ENCODE assay signal across 19 mouse cellular contexts in the genomic region with DNA sequence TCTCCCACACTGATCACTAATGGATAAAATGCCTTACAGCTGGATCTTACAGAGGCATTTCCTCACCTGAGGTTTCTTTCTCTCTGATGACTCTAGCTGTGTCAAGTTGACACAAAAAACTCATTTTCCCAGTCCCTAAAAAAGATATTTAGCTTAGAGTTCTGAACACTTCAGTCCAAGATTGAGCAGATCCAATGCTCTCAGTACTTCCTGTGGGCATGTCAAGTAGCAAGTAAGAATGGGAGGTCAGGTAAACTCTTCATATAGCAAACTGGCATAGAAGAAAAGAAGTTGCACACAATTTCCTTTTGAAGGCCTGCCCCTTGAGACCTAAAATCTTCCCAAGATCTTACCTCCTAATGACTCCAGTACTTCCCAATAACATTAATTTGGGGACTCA. TPM values are rescaled to one million over a fixed set of nuclear protein-coding genes. Genes with fewer than 3 reads are reported as not detected.
DNase-seq lines count a peak whose midpoint lies in the region; ATAC-seq and TF ChIP-seq lines count a peak whose summit lies in the region.
"Had no signal": no experiment of that assay in that cellular context is flagged by ENCODE, and none has a peak within 500 bp of the region (broad histone marks: within the 10 kb centered on the region; RNA-seq: fewer than 3 reads in every experiment).

No protein-coding gene starts in this region.

- no peaks in the 10 kb centered on the region for H3K27me3 ChIP-seq in MEL (ENCODE audit: control insufficient read depth in 1 of 2, insufficient read depth in 2 of 2, low read length in 2 of 2)
- H3K27me3 ChIP-seq in lung, postnatal 0 days (replicated peaks; ENCODE audit: insufficient read depth, low read length) = no peaks in the 10 kb centered on the region
- H3K27me3 ChIP-seq: CH12.LX, Patski had no signal

- H3K4me3 ChIP-seq in MEL (ENCODE audit: control insufficient read depth in 1 of 2, insufficient read depth in 1 of 2, low read depth in 2 of 2, low read length in 2 of 2) = no peak overlapping the region
- H3K4me3 ChIP-seq in lung, postnatal 0 days (ENCODE audit: low read depth, low read length) = no peak overlapping the region

- no peak overlapping the region for H3K9ac ChIP-seq in MEL (ENCODE audit: control insufficient read depth, low read depth, low read length, poor library complexity, severe bottlenecking)
- H3K9ac ChIP-seq in lung, postnatal 0 days (replicated peaks; ENCODE audit: low read depth) = no peak overlapping the region

- H3K4me1 ChIP-seq in MEL (ENCODE audit: control insufficient read depth in 1 of 2, insufficient read depth in 2 of 2, low read length in 2 of 2) = peaks cover 0 to 7% of the 10 kb centered on the region in 2 experiments; a peak in 3 of 4 replicates
- H3K4me1 ChIP-seq in lung, postnatal 0 days (ENCODE audit: insufficient read depth, low read depth, low read length) = no peaks in the 10 kb centered on the region

- peak; percentile 26 for DNase-seq in MEL (ENCODE audit: low read depth, low spot score)
- DNase-seq in lung, postnatal 0 days (ENCODE audit: low spot score) = no peak
- DNase-seq: adrenal gland, adult 2 months; adrenal gland, adult 8-10 months; adrenal gland, postnatal 10 days; adrenal gland, postnatal 14 days; adrenal gland, postnatal 25 days; adrenal gland, postnatal 36 days; B cell, adult 2 months; cerebellum, adult 11 months; cerebellum, adult 11-12 months; cerebellum, adult 18-20 months; cerebellum, adult 2 months; cerebellum, adult 8-10 months had no signal

- no peaks in the 10 kb centered on the region; the same call in 1 of the 2 replicates for H3K79me2 ChIP-seq in MEL (ENCODE audit: control insufficient read depth, insufficient read depth, low read length, poor library complexity)

- TF ChIP-seq RAD21 in MEL (IDR thresholded peaks at IDR 0.05; ENCODE audit: low read depth, low read length) = no peak

- TF ChIP-seq POLR2A in MEL (IDR thresholded peaks at IDR 0.05; ENCODE audit: control insufficient read depth in 1 of 2, insufficient read depth in 1 of 2, low read depth in 1 of 2, low read length in 2 of 2, poor library complexity in 1 of 2) = no peak

- no peak for TF ChIP-seq EP300 in MEL (IDR thresholded peaks at IDR 0.05; ENCODE audit: low read depth in 1 of 2, low read length in 2 of 2)
- no peak for TF ChIP-seq EP300 in lung, postnatal 0 days (IDR thresholded peaks at IDR 0.05)

- H3K36me3 ChIP-seq in MEL (ENCODE audit: control insufficient read depth in 1 of 2, insufficient read depth in 2 of 2, low read length in 2 of 2) = peaks cover 0 to 9% of the 10 kb centered on the region in 2 experiments; a peak in 3 of 4 replicates
- no peaks in the 10 kb centered on the region for H3K36me3 ChIP-seq in lung, postnatal 0 days (ENCODE audit: insufficient read depth, low read length)

- ATAC-seq in lung, postnatal 0 days = no peak
- ATAC-seq: activated CD4-positive, CD25-positive, alpha-beta regulatory T cell, adult 4 months; CD4-positive, CD25-positive, alpha-beta regulatory T cell, adult 4 months; Patski had no signal

- H3K4me2 ChIP-seq in lung, postnatal 0 days (replicated peaks; ENCODE audit: low read depth, low read length) = no peak overlapping the region

- no peak for TF ChIP-seq CTCF in MEL (IDR thresholded peaks at IDR 0.05 in 2 of 3, conservative IDR thresholded peaks at IDR 0.05 in 1 of 3; ENCODE audit: control insufficient read depth in 1 of 3, insufficient read depth in 1 of 3, low read depth in 2 of 3, low read length in 3 of 3, poor library complexity in 1 of 3, severe bottlenecking in 1 of 3)
- no peak for TF ChIP-seq CTCF in lung, postnatal 0 days (IDR thresholded peaks at IDR 0.05)

- H3K9me3 ChIP-seq in MEL (replicated peaks; ENCODE audit: insufficient read depth, low read length) = no peaks in the 10 kb centered on the region
- H3K9me3 ChIP-seq in lung, postnatal 0 days (ENCODE audit: low read length) = no peaks in the 10 kb centered on the region
- H3K9me3 ChIP-seq: G1E had no signal

- no peak overlapping the region for H3K27ac ChIP-seq in MEL (ENCODE audit: control insufficient read depth, low read depth, low read length)
- no peak overlapping the region for H3K27ac ChIP-seq in lung, postnatal 0 days (ENCODE audit: low read length)

TF ChIP-seq in MEL, 35 proteins besides CTCF, POLR2A, EP300 and RAD21:
- TF ChIP-seq TCF12 (IDR thresholded peaks at IDR 0.05; ENCODE audit: low read depth, low read length) (no peak), TBP (IDR thresholded peaks at IDR 0.05; ENCODE audit: low read depth, low read length) (peak; percentile 92)

RNA-seq across cellular contexts. Expression of a gene that starts 22.1 kb away (rescaled TPM):
- total RNA-seq in MEL (2012; rRNA removed) = 1.9 and 2.2 TPM in 2 replicates
- polyA plus RNA-seq in MEL (2012; ENCODE audit: insufficient read depth in 1 of 2, insufficient read length in 2 of 2, low read depth in 1 of 2, low replicate concordance in 2 of 2, missing spikeins in 1 of 2) = 1 to 10 TPM in 1 of 2 experiments, not detected in 1; 6.9 TPM
- polyA plus RNA-seq in lung, postnatal 0 days (2015; fragmentation: Nextera tagmentation; extraction: Ambion mirVana) = 12.0 and 15.5 TPM in 2 replicates

RNA-seq across cellular contexts. Expression of a gene that starts 59.6 kb away (rescaled TPM):
- total RNA-seq in MEL (2012; rRNA removed) = 1.5 and 2.1 TPM in 2 replicates
- polyA plus RNA-seq in MEL (2012; ENCODE audit: insufficient read depth in 1 of 2, insufficient read length in 2 of 2, low read depth in 1 of 2, low replicate concordance in 2 of 2, missing spikeins in 1 of 2) = 1 to 10 TPM in 1 of 2 experiments, not detected in 1; 3.7 TPM
- polyA plus RNA-seq in lung, postnatal 0 days (2015; fragmentation: Nextera tagmentation; extraction: Ambion mirVana) = 6.6 and 7.2 TPM in 2 replicates
